Mouse (Mus musculus): ENCODE measurements around the gene Lag3. TPM values are rescaled to one million over a fixed set of nuclear protein-coding genes. Genes with fewer than 3 reads are reported as not detected.

Lag3 gene
- polyA plus RNA-seq (2015; fragmentation: Nextera tagmentation; extraction: Ambion mirVana): 2.8 and 3.2 TPM in 2 replicates

DNA sequence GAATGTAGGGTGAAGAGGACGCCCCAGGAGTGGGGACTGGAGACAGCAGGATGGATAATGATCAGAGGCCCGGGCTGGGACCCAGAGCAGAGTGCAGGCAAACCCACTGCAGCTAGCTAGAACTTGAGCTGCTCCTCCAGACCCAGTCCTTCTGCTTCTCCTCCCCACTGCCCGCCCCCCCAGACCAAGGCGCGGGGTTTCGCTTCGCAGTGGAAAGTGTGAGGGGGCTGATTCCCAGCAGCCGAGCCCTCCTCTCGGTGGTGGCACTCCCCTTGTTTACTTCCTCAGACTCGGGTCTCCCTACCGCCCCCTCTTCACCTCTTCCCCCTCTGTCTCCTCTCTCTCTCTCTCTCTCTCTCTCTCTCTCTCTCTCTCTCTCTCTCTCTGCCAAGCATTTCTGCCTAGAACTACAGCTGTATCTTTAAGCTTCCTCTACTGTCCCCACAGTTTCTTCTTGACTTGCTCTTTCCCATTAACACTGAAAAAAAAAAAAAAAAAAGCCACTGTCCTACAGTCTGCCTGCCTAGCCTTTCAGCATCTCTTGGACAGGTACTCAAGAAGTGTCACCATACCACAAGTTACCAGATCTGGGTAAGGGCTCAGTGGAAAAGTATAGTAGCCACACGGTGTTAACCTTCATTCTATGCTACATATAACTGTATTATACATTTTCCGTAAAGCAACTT lies at the start of gene Lag3:
TSS of gene Lag3 (minus strand) at position 173 of the 686 bp plus-strand sequence.
- no peak within 1 kb of the TSS for H3K4me3 ChIP-seq
- H3K9me3 ChIP-seq: no peaks in the 10 kb centered on the region
- H3K27ac ChIP-seq: no peak within 1 kb of the TSS
- 0 out of 2 replicates have a peak, but pooled peaks cover 2% of the 10 kb centered on the region for H3K27me3 ChIP-seq (replicated peaks)
- WGBS: 19% methylated on average over 13 of the region's 13 CpGs
- H3K4me2 ChIP-seq: peak within 1 kb of the TSS; percentile 17; the same call in 1 of the 2 replicates
- no peak within 1 kb of the TSS for H3K9ac ChIP-seq
- no peak for ATAC-seq (replicated peaks)
- H3K4me1 ChIP-seq: peaks cover 41% of the 10 kb centered on the region
- peaks cover 20% of the 10 kb centered on the region; the same call in 1 of the 2 replicates for H3K36me3 ChIP-seq (replicated peaks)

DNA sequence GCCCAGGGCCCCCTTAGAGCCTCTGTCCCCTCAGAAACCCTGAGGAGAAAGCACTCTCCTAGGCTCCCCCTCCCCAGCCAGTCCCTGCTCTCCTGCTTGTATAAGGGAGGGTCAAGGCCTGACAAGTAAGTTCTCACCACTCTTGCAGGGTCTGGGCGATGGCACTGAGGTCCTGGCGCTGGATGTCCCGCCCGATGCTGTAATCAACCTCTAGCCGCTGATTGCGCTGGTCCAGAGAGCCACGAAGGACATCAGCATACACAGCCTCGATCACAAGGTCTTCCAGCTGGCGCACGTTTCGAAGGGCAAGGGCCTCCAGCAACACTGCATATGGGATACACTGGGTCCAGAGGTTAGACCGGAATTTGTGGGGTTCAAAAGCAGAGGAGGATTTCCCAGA lies 49.5 kb upstream of the Lag3 start:
- Histone ChIP-seq H3K27me3 (replicated peaks) (no peaks in the 10 kb centered on the region), H3K9ac (no peak overlapping the region), H3K9me3 (no peaks in the 10 kb centered on the region), H3K4me1 (peaks cover 10% of the 10 kb centered on the region), H3K36me3 (replicated peaks) (peaks cover 34% of the 10 kb centered on the region), H3K4me3 (no peak overlapping the region), H3K27ac (no peak overlapping the region), H3K4me2 (no peak overlapping the region)
- no peak for ATAC-seq (replicated peaks)
- 93% methylated on average over 12 of the region's 12 CpGs for WGBS

DNA sequence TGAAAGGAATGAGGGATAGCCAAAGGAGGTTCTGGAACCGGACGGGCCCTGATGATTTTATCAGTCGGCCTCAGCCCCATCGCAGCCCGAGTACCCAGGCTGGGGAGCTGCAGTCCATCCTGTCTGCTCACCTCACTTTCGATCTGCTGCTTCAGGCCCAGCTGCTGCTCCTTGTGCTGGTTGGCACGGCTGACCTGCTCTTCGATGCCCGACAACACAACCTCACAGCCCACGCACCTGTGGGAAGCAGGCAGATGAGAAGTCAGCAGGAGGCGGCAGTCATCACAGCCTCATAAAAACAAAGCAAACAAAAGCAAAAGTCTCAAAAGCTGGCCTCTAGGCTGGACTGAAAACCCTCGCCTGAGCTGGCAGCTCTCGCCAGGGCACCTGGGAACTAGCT lies 48.5 kb upstream of the Lag3 start:
- Histone ChIP-seq H3K36me3 (replicated peaks) (peaks cover 38% of the 10 kb centered on the region), H3K4me1 (peaks cover 9% of the 10 kb centered on the region), H3K9ac (no peak overlapping the region), H3K27me3 (replicated peaks) (no peaks in the 10 kb centered on the region), H3K4me3 (no peak overlapping the region), H3K9me3 (no peaks in the 10 kb centered on the region), H3K27ac (no peak overlapping the region), H3K4me2 (no peak overlapping the region)
- no peak for ATAC-seq (replicated peaks)
- 94% methylated on average over 13 of the region's 13 CpGs for WGBS

DNA sequence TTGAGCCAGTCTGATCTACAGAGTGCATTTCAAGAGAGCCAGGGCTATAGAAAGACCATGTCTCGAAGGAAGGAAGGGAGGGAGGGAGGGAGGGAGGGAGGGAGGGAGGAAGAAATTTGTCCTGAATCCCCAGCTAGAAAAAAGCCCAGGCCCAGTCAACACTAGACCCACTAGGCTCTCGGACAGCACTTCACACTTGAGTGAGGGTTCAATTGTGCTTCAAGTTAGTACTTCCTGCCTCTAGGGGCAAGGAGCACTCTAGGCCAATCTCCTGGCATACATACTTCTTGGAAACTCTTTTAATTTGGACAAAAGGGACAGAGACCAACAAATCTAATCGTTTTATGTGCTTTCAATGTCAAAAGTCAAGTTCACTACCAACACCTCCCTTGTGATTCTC lies 46.6 kb upstream of the Lag3 start:
- H3K4me3 ChIP-seq: no peak overlapping the region
- no peak overlapping the region for H3K27ac ChIP-seq
- no peaks in the 10 kb centered on the region for H3K27me3 ChIP-seq (replicated peaks)
- H3K4me2 ChIP-seq: no peak overlapping the region
- no peak overlapping the region for H3K9ac ChIP-seq
- no peak for ATAC-seq (replicated peaks)
- H3K4me1 ChIP-seq: no peaks in the 10 kb centered on the region
- 90% methylated on average over 3 of the region's 3 CpGs for WGBS
- no peaks in the 10 kb centered on the region for H3K9me3 ChIP-seq
- H3K36me3 ChIP-seq (replicated peaks): peaks cover 38% of the 10 kb centered on the region

DNA sequence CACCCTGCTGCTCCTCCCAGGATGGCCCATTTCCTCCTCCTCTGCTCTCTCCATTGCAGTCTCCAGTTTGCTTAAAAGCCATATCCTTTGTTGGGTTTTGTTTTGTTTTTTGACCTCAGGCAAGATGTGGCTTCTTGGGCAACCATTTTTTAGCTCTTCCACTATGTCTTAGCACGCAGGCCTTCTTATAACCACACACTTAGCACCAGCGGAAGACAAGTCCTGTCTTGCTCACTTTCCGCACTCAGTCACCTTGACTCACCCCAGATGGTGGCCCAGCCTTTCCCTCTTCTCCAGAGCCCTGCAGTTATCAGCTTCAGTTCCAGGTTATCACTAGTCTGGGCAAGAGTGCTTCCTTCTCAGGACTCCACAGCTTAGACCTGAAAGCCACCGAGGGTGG lies 43.7 kb upstream of the Lag3 start:
- no peak overlapping the region for H3K27ac ChIP-seq
- H3K9ac ChIP-seq: no peak overlapping the region
- no peak overlapping the region for H3K4me3 ChIP-seq
- 92% methylated on average over 4 of the region's 4 CpGs for WGBS
- H3K4me1 ChIP-seq: no peaks in the 10 kb centered on the region
- H3K4me2 ChIP-seq: no peak overlapping the region
- ATAC-seq (replicated peaks): no peak
- H3K36me3 ChIP-seq (replicated peaks): peaks cover 27% of the 10 kb centered on the region
- H3K27me3 ChIP-seq (replicated peaks): no peaks in the 10 kb centered on the region
- H3K9me3 ChIP-seq: no peaks in the 10 kb centered on the region

DNA sequence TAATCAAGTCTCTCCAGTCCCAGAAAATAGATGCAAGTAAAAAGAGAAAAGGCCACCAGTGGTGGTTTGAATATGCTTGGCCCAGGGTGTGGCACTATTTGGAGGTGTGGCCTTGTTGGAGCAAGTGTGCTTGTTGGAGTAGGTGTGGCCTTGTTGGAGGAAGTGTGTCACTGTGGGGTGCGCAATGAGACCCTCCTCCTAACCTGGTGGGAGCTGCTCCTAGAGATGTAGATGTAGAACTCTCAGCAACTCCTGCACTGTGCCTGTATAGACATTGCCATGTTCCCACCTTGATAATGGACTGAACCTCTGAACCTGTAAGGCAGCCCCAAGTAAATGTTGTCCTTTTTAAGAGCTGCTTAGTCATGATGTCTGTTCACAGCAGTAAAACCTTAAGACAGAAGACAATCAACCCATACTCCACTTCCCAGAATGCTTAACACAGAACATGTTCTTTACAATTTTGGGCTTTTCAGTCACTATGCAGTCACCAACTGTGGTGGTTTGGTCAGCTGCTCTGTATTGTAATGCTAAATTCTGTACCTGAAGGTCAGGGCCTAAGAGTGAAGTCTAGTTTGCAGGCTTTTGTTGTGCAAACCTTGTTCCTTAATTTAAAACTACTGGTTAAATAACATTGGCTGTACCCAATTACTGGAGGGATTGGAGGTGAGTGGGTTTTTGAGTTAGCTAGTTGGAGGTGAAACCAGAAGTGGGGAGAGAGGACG lies 42.6 kb upstream of the Lag3 start:
- ATAC-seq (replicated peaks): no peak
- Histone ChIP-seq H3K4me1 (no peaks in the 10 kb centered on the region), H3K9ac (no peak overlapping the region), H3K4me2 (no peak overlapping the region), H3K4me3 (no peak overlapping the region), H3K9me3 (no peaks in the 10 kb centered on the region), H3K27ac (no peak overlapping the region), H3K36me3 (replicated peaks) (peaks cover 17% of the 10 kb centered on the region), H3K27me3 (replicated peaks) (no peaks in the 10 kb centered on the region)
- 88% methylated on average over 2 of the region's 2 CpGs for WGBS

DNA sequence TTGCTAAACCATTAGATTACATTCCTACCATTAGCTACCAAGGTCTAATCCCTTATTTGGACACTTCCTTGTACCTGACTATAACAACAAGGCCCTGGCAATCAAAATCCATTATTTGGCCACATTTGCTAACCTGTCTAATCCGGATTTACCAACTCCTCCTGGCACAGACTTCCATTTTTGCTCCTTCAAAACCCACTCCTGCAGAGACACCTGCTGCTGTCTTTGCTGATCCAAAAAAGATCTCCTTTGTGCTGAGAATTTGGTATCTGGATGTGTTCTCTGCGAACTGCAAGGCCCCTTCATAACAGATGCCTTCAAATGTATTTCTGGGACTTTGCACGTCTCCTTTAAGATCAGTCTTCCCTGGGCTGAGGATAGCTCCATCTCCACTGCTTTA lies 32.0 kb upstream of the Lag3 start:
- Histone ChIP-seq H3K27me3 (replicated peaks) (no peaks in the 10 kb centered on the region), H3K4me3 (no peak overlapping the region), H3K4me1 (no peaks in the 10 kb centered on the region), H3K27ac (no peak overlapping the region), H3K36me3 (replicated peaks) (0 out of 2 replicates have a peak, but pooled peaks cover 4% of the 10 kb centered on the region), H3K9ac (no peak overlapping the region), H3K4me2 (no peak overlapping the region), H3K9me3 (no peaks in the 10 kb centered on the region)
- no peak for ATAC-seq (replicated peaks)
- 85% methylated on average over 3 of the region's 3 CpGs for WGBS

DNA sequence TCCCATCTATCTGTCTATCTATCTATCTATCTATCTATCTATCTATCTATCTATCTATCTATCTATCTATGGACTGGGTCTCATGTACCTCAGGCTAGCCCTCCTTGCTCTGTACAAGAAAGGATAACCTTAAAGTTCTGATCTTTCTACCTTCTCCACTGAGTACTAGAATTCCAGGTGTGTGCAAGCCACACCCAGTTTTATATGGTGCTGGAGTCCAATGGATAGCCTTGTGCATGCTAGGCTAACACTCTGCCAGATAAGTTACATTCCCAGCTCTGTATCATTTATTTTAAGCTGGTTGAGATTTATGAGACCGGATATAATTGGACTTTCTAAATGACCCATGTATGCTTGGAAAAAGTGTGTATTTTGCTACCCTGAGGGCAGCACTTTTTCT lies 30.2 kb upstream of the Lag3 start:
- 91% methylated on average over 1 of the region's 1 CpGs for WGBS
- Histone ChIP-seq H3K4me1 (no peaks in the 10 kb centered on the region), H3K4me3 (no peak overlapping the region), H3K9me3 (no peaks in the 10 kb centered on the region), H3K9ac (no peak overlapping the region), H3K4me2 (no peak overlapping the region), H3K27ac (no peak overlapping the region), H3K27me3 (replicated peaks) (no peaks in the 10 kb centered on the region), H3K36me3 (replicated peaks) (0 out of 2 replicates have a peak, but pooled peaks cover 4% of the 10 kb centered on the region)
- no peak for ATAC-seq (replicated peaks)

DNA sequence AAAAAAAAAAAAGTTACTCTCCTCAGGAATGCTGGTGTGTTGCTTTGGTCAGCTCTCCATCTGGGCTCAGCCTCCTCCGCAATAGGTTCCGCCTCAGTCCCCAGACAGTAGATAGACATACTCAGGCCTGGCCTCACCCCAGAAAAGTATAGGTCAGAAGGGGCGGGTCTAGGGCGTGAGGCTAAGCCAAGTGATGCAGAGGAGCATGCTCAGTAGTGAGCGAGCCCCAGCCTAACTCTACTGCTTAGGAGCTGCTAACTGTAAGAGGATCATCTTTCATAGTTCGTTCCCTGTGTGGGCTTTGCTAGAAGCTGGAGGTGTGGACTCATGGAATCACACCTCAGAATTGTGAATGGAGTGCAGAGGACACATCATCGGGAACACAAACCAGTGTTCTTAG lies 27.0 kb upstream of the Lag3 start:
- H3K4me3 ChIP-seq: no peak overlapping the region
- 92% methylated on average over 7 of the region's 7 CpGs for WGBS
- no peak for ATAC-seq (replicated peaks)
- no peaks in the 10 kb centered on the region for H3K9me3 ChIP-seq
- peaks cover 10% of the 10 kb centered on the region for H3K4me1 ChIP-seq
- no peak overlapping the region for H3K9ac ChIP-seq
- H3K36me3 ChIP-seq (replicated peaks): peaks cover 31% of the 10 kb centered on the region
- no peak overlapping the region for H3K4me2 ChIP-seq
- H3K27ac ChIP-seq: no peak overlapping the region
- no peaks in the 10 kb centered on the region for H3K27me3 ChIP-seq (replicated peaks)

DNA sequence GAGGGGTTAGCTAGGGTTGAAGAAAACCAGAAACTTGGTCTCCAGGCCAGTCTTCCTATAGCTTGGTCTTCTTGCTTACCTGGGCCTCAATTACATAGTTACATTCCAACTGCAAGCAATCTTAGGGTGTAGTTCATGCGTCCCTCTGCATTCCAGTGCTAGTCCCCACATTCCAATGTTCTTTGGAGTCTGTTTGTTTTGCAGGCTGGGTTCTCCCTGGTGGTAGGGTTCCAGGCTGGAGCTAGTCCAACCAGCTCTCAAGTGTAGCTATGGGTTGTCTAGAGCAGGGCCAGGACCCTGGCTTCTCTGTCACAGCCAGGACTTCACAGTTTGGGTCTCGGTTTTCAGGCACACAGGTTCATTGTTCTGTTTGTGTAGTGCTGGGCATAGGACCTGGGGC lies 26.0 kb upstream of the Lag3 start:
- H3K27ac ChIP-seq: no peak overlapping the region
- H3K9me3 ChIP-seq: no peaks in the 10 kb centered on the region
- no peak overlapping the region for H3K9ac ChIP-seq
- peaks cover 17% of the 10 kb centered on the region for H3K4me1 ChIP-seq
- ATAC-seq (replicated peaks): no peak
- 79% methylated on average over 2 of the region's 2 CpGs for WGBS
- H3K27me3 ChIP-seq (replicated peaks): no peaks in the 10 kb centered on the region
- no peak overlapping the region for H3K4me2 ChIP-seq
- peaks cover 31% of the 10 kb centered on the region for H3K36me3 ChIP-seq (replicated peaks)
- H3K4me3 ChIP-seq: no peak overlapping the region

DNA sequence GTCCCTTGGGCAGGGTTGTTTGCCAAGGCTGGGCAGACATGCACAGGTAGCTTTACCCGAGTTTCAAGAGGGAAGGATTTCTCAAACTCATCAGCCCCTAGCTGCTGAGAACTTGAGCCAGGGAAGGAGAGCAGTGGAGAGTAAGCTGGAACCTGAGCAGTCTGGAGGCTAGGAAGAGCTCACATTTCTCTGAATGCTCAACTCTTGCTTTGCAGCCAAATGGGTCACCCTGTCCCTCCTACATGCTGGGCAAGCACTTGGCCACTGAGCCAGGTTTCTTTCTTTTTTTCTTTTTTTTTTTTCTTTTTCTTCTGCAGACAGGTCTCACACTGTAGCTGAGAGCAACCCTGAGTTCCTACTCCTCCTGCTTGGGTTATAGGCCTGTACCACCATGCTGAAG lies 25.2 kb upstream of the Lag3 start:
- Histone ChIP-seq H3K9me3 (no peaks in the 10 kb centered on the region), H3K4me3 (no peak overlapping the region), H3K27me3 (replicated peaks) (no peaks in the 10 kb centered on the region), H3K9ac (no peak overlapping the region), H3K27ac (no peak overlapping the region), H3K4me1 (peaks cover 23% of the 10 kb centered on the region), H3K4me2 (no peak overlapping the region), H3K36me3 (replicated peaks) (peaks cover 31% of the 10 kb centered on the region)
- ATAC-seq (replicated peaks): no peak
- WGBS: 86% methylated on average over 1 of the region's 1 CpGs

DNA sequence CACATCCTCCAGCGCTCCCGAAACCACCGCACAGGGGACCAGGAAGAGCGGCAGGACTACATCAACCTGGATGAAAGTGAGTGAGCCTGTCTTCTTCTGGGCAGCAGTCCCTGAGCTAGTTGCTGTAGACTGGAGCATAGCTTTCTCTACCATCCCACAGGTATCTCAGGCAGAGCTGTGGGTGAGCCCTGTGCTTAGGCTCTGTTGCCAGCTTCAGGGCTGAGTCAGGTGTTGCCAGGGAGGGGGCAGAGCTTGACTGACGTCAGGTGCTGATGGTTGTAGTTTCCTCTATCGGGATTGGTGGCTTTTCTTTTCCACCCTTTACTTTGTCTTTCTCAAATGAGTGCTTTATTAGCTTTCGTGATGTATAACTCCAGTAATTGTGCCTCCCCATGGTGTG lies 23.2 kb upstream of the Lag3 start:
- ATAC-seq (replicated peaks): no peak
- 96% methylated on average over 7 of the region's 7 CpGs for WGBS
- Histone ChIP-seq H3K9me3 (no peaks in the 10 kb centered on the region), H3K27me3 (replicated peaks) (no peaks in the 10 kb centered on the region), H3K4me2 (no peak overlapping the region), H3K4me3 (no peak overlapping the region), H3K9ac (no peak overlapping the region), H3K4me1 (peaks cover 30% of the 10 kb centered on the region), H3K36me3 (replicated peaks) (peaks cover 31% of the 10 kb centered on the region), H3K27ac (no peak overlapping the region)

DNA sequence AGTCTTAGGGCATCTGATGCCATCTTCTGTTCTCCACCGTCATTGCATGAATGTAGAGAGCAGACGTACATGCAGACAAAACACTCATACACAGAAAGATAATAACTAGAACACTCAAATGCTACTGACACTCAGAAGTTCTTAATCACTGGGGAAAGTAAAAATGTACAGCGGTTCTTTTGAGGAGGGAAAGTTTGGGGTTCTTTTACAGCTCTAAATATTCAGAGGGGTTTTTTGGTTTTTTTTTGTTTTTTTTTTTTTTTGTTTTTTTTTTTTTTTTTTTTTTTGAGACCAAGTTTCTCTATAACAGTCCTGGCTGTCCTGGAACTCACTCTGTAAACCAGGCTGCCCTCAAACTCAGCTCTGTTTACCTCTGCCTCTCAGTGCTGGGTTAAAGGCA lies 21.6 kb upstream of the Lag3 start:
- no peak overlapping the region for H3K27ac ChIP-seq
- 90% methylated on average over 3 of the region's 3 CpGs for WGBS

More for the DNA sequence above, 21.6 kb upstream of the Lag3 start:
- H3K9ac ChIP-seq: no peak overlapping the region
- H3K27me3 ChIP-seq (replicated peaks): no peaks in the 10 kb centered on the region
- H3K36me3 ChIP-seq (replicated peaks): peaks cover 27% of the 10 kb centered on the region
- ATAC-seq (replicated peaks): no peak
- H3K4me3 ChIP-seq: no peak overlapping the region
- H3K4me2 ChIP-seq: peak overlapping the region; percentile 89
- H3K4me1 ChIP-seq: peaks cover 30% of the 10 kb centered on the region
- no peaks in the 10 kb centered on the region for H3K9me3 ChIP-seq

All from midbrain, embryonic 15.5 days (tissue).